Mouse (Mus musculus) right cerebral cortex, adult 18-20 months (tissue): ENCODE results near the gene Wfdc17.
A peak's percentile ranks its signal among the peaks of the same experiment; 100 is the strongest.

Experiments used
- DNase-seq: peaks from one replicate; pipeline ENCODE4 v3.0.0; 2022; ENCODE audit warnings: mixed read lengths

Wfdc17 gene

GRCm38 (mm10) chr11:83741841-83742240, 38.0 kb downstream of the Wfdc17 start:
- no peak for DNase-seq

- no peak for DNase-seq
Measured at GRCm38 (mm10) chr11:83742731-83743355, 39.1 kb downstream of the Wfdc17 start.

- DNase-seq, result no peak
Measured at GRCm38 (mm10) chr11:83743525-83743924, 39.7 kb downstream of the Wfdc17 start.

DNA sequence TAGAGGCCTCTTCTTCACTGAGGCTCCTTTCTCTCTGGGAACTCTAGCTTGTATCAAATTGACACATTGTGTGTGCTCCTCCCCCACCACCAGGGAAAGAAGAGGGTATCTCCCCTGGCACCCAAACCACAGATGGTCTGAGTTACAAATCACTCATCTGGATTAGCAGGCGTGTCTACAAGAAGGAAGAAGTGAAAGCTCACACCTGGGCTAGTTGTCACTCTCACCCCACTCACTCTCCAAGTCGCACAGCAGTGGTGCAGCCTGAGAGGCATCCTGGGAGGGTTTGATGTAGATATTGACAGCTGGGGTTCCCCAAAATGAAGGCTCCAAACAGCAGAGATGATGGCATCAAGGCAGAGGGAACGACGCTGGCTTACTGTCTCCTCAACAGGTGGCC, 42.4 kb downstream of the Wfdc17 start:
- DNase-seq, result no peak

DNA sequence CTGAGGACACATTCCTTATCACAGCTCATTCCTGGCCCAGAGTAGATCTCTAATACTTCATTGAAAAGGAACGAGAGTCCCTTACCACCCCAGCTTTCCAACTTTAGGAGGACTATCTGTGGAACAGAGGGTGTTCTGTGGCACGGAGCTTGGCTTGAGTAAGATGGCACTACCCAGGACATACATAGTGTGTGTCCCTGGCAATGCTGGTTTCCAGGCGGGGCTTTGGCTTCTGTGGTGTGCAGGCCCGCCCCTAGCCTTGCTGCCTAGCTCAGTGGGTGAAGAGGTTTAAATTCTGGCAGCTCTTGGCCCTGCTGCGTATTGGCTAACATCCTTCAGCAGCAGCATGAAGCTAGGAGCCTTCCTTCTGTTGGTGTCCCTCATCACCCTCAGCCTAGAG, 42.9 kb downstream of the Wfdc17 start, which contains the start of gene Wfdc21:
TSS of gene Wfdc21 (plus strand) at position 260 of the 400 bp plus-strand sequence.
- DNase-seq, result no peak

GRCm38 (mm10) chr11:83747376-83748265, 43.8 kb downstream of the Wfdc17 start:
- no peak for DNase-seq

DNA sequence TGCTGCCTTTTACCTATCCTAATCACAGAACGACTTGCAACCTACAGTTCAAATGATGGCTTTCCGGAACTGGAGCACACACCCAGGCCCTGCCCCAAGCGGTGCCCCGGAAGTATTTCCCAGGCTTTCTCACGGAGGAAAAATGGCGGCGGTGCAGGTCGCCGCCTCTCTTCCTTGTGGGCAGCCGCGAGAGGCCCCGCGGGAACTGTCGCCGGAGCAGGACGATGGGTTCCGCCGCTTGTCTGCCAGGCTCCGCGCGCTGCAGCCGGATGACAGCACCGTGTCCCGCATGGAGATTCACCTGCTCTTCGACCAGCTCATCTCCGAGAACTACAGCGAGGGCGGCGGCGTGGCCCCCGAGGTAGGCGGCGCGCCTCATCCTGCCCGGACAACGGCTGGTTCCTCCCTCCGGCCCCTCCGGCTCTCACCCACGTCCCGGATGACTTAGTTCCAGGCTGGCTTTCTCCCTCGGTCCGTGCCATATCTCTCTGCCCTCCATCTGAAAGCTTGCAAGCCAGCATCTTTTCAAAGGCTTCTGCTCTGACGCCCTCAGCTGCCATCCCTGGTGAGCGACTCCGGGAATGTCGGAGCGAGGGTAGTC, 49.9 kb downstream of the Wfdc17 start, which contains the start of gene Heatr6:
TSS of gene Heatr6 (plus strand) at position 116 of the 601 bp plus-strand sequence.
- peak; percentile 92 for DNase-seq

DNA sequence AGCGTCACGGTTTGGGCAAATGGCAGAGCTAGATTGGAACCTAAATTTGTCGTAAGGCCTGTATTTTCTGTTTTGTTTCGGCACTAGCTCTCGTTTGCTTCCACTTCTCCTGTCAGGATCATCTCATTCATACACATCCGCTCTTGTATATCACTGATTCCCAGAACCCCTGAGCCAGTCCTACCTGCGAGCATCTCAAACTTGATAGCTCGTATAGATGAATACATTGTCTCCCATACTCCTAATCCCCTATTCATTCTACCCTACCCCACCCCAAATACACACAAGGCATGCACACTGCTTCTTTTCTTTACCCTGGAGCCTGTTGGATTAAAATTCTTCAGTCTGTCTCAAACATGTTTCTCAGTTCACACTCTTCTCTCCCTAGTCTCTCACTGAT, 50.4 kb downstream of the Wfdc17 start:
- no peak for DNase-seq
